Mouse (Mus musculus): ENCODE measurements around the gene Slc16a2. TPM values are rescaled to one million over a fixed set of nuclear protein-coding genes. Genes with fewer than 3 reads are reported as not detected.

Gene Slc16a2
- polyA plus RNA-seq, 1 experiment from 2014 or later = 16.3 TPM

DNA sequence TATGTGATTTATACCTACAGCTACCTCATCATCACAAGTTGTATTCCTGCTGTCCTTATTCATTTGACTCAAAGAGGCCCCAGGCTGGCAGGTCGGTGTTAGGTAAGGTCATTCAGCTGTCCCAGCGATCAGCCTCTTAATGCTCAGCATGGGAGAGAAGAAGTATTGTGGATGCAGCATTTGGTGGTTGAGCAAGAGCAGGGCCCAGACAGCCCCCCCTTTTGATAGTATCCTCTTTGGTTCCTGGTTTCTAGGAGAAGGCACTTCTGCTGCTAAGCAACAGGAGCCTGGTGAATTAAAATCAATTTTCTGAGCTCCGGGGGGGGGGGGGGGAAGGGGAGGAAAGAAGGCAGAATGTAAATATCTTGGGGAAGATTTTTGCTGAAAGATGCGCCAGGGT is 162.8 kb downstream of the Slc16a2 start:
- Histone ChIP-seq H3K4me2 (ENCODE audit: low read depth) (no peak overlapping the region), H3K9me3 (ENCODE audit: control insufficient read depth, low read length) (no peaks in the 10 kb centered on the region), H3K9ac (ENCODE audit: low read length) (no peak overlapping the region), H3K36me3 (ENCODE audit: control insufficient read depth, insufficient read depth, low read length) (no peaks in the 10 kb centered on the region), H3K27me3 (ENCODE audit: control insufficient read depth, insufficient read depth, low read length) (0 out of 2 replicates have a peak, but pooled peaks cover 3% of the 10 kb centered on the region), H3K27ac (ENCODE audit: low read depth, low read length) (no peak overlapping the region), H3K4me1 (ENCODE audit: control insufficient read depth, insufficient read depth, low read length) (no peaks in the 10 kb centered on the region), H3K4me3 (ENCODE audit: low read depth, low read length) (no peak overlapping the region)
- no peak for ATAC-seq (ENCODE audit: insufficient read depth, low FRiP score, low TSS enrichment)
- no peak for DNase-seq (ENCODE audit: low spot score)
- WGBS = 63% methylated on average over 4 of the region's 4 CpGs

DNA sequence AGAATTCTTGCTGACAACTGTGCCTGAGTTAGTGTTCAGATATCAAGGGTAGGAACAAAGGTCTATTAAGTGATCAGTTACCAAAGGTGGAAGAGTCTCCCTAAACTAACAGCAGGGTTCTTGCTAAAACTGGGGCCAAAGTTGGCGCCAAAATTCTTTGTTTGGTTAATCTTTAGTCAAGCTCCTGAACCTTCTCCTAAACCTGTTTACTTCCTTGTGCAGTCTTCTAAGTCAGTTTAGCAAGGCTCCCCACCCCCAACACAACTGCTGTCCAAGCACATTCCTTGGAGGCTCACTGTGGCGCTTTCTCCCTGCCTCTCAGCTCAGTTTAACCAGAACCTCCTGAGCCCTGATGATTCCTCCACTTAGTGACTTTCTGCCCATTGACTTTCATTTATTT is 168.8 kb downstream of the Slc16a2 start:
- DNase-seq (ENCODE audit: low spot score) (no peak), ATAC-seq (ENCODE audit: insufficient read depth, low FRiP score, low TSS enrichment) (no peak)
- H3K36me3 ChIP-seq (ENCODE audit: control insufficient read depth, insufficient read depth, low read length) = no peaks in the 10 kb centered on the region
- H3K9me3 ChIP-seq (ENCODE audit: control insufficient read depth, low read length) = no peaks in the 10 kb centered on the region
- H3K9ac ChIP-seq (ENCODE audit: low read length) = no peak overlapping the region
- WGBS = 35% methylated on average over 2 of the region's 2 CpGs
- H3K4me3 ChIP-seq (ENCODE audit: low read depth, low read length) = no peak overlapping the region
- H3K27ac ChIP-seq (ENCODE audit: low read depth, low read length) = no peak overlapping the region
- no peaks in the 10 kb centered on the region for H3K4me1 ChIP-seq (ENCODE audit: control insufficient read depth, insufficient read depth, low read length)
- no peak overlapping the region for H3K4me2 ChIP-seq (ENCODE audit: low read depth)
- H3K27me3 ChIP-seq (ENCODE audit: control insufficient read depth, insufficient read depth, low read length) = 0 out of 2 replicates have a peak, but pooled peaks cover 3% of the 10 kb centered on the region

DNA sequence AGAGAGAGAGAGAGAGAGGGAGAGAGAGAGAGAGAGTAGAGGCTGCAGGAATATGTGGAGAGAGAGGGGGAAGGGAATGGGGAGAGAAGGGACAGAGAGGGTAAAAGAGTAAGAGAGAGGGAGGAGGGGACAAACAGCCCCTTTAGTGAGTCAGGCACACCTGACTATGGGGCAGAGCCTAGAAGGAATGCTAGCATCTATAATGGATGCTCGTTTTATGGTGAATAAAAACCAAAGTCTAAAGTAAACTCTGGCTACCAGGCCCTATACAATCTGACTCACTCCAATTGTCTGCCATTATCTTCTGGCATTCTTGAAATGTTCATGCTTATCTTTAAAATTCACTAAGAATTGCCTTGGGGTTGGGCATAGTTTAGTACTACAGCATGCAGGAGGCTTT is 169.7 kb downstream of the Slc16a2 start:
- 67% methylated on average over 1 of the region's 1 CpGs for WGBS

More for the DNA sequence above, 169.7 kb downstream of the Slc16a2 start:
- H3K36me3 ChIP-seq (ENCODE audit: control insufficient read depth, insufficient read depth, low read length) = no peaks in the 10 kb centered on the region
- H3K4me3 ChIP-seq (ENCODE audit: low read depth, low read length) = no peak overlapping the region
- no peaks in the 10 kb centered on the region for H3K4me1 ChIP-seq (ENCODE audit: control insufficient read depth, insufficient read depth, low read length)
- no peak overlapping the region for H3K9ac ChIP-seq (ENCODE audit: low read length)
- DNase-seq (ENCODE audit: low spot score) = no peak
- ATAC-seq (ENCODE audit: insufficient read depth, low FRiP score, low TSS enrichment) = no peak
- no peak overlapping the region for H3K4me2 ChIP-seq (ENCODE audit: low read depth)
- no peak overlapping the region for H3K27ac ChIP-seq (ENCODE audit: low read depth, low read length)
- 0 out of 2 replicates have a peak, but pooled peaks cover 3% of the 10 kb centered on the region for H3K27me3 ChIP-seq (ENCODE audit: control insufficient read depth, insufficient read depth, low read length)
- H3K9me3 ChIP-seq (ENCODE audit: control insufficient read depth, low read length) = no peaks in the 10 kb centered on the region

Other genes with a start within 250 kb of the Slc16a2 start
- gene Zcchc13, start 191.4 kb downstream of the Slc16a2 start, polyA plus RNA-seq (2014; fragmentation: Nextera tagmentation; extraction: Ambion mirVana) = not detected in 2 replicates
- gene Rlim, start 159.3 kb upstream of the Slc16a2 start, polyA plus RNA-seq (2014; fragmentation: Nextera tagmentation; extraction: Ambion mirVana) = 45.9 and 46.4 TPM in 2 replicates

All from neural tube, embryonic 11.5 days (tissue).